Mouse (Mus musculus) megakaryocyte, embryonic 14.5 days (primary cell): ENCODE results near the gene Ccdc9.

Experiments
- FLI1 ChIP-seq: IDR thresholded peaks from 2 replicates; pipeline ENCODE4 v1.6.1; 2012; ENCODE audit warnings: low read length, inconsistent platforms, mixed read lengths
- GATA1 ChIP-seq: IDR thresholded peaks from 3 replicates; pipeline ENCODE4 v1.6.1; 2012; ENCODE audit warnings: mixed read lengths, low read length, inconsistent platforms, borderline replicate concordance

GRCm38 (mm10) chr7:16242198-16242597 lies 44.4 kb downstream of the Ccdc9 start:
- TF ChIP-seq GATA1 (no peak), FLI1 (no peak)
